Mouse (Mus musculus) stomach, postnatal 0 days (tissue): ENCODE results near the gene Mchr1. TPM values are rescaled to one million over a fixed set of nuclear protein-coding genes. Genes with fewer than 3 reads are reported as not detected.
"Not testable (repeated sequence)": the region's sequence is repeated elsewhere in the genome, so short reads cannot be mapped to it uniquely, and the experiment has no call there.

Experiments used
- ATAC-seq: fragments of 200-750 bp; cut with Nextera tagmentation; 2 replicates; pipeline ENCODE4 v1.8.0; 2017; ENCODE audit not compliant: low FRiP score, low TSS enrichment
- DNase-seq: peaks from one replicate; pipeline ENCODE4 v3.0.0-alpha.2; 2016; ENCODE audit warnings: low spot score
- H3K27ac ChIP-seq: fragments of 300-500 bp; sonication (generic); replicated peaks from 2 replicates; pipeline ENCODE4 v1.5.1; 2014; ENCODE audit warnings: mild to moderate bottlenecking, control low read depth
- H3K27me3 ChIP-seq: fragments of 300-500 bp; sonication (generic); 2 replicates; pipeline ENCODE4 v1.6.1; 2014; ENCODE audit warnings: low read length; ENCODE audit not compliant: control insufficient read depth, insufficient read depth
- H3K36me3 ChIP-seq: fragments of 300-500 bp; sonication (generic); 2 replicates; pipeline ENCODE4 v1.6.1; 2014; ENCODE audit warnings: low read length, mixed read lengths; ENCODE audit not compliant: control insufficient read depth, insufficient read depth
- H3K4me1 ChIP-seq: fragments of 300-500 bp; sonication (generic); replicated peaks from 2 replicates; pipeline ENCODE4 v1.6.1; 2014; ENCODE audit warnings: antibody characterized with exemption; ENCODE audit not compliant: control insufficient read depth, insufficient read depth
- H3K4me2 ChIP-seq: fragments of 300-500 bp; sonication (generic); replicated peaks from 2 replicates; pipeline ENCODE4 v1.6.1; 2014; ENCODE audit warnings: low read depth, mild to moderate bottlenecking, control low read depth, moderate library complexity
- H3K4me3 ChIP-seq: fragments of 300-500 bp; sonication (generic); 2 replicates; pipeline ENCODE4 v1.5.1; 2014; ENCODE audit warnings: low read depth, low read length, control low read depth
- H3K9ac ChIP-seq: fragments of 300-500 bp; sonication (generic); 2 replicates; pipeline ENCODE4 v1.6.1; 2014; ENCODE audit warnings: mild to moderate bottlenecking, low read length, control low read depth, mixed read lengths
- H3K9me3 ChIP-seq: fragments of 300-500 bp; sonication (generic); 2 replicates; pipeline ENCODE4 v1.6.1; 2016; ENCODE audit warnings: low read length; ENCODE audit not compliant: control insufficient read depth
- CTCF ChIP-seq: IDR thresholded peaks from 2 replicates; pipeline ENCODE4 v1.5.1; 2016; ENCODE audit warnings: antibody characterized with exemption, low read depth, mild to moderate bottlenecking, moderate library complexity
- EP300 ChIP-seq: optimal IDR thresholded peaks from 2 replicates; pipeline ENCODE3; 2016; ENCODE audit warnings: antibody characterized with exemption
- WGBS: fragments of 180-500 bp; shearing (Covaris S2); extraction: QIAGEN DNeasy Blood & Tissue Kit; methylation state at CpG from one replicate; pipeline ENCODE4 v1.1.7; 2014; 5-methylcytosine and 5-hydroxymethylcytosine counted together
- polyA plus RNA-seq: library from polyadenylated mRNA; unstranded; fragments of >200 nt; fragmentation: Nextera tagmentation; extraction: Ambion mirVana; gene quantifications from 2 replicates; pipeline ENCODE4 v1.2.1, GENCODE M21; 2015

The Mchr1 gene
- polyA plus RNA-seq, 1 experiment from 2014 or later = 4.9 TPM

- Histone ChIP-seq H3K36me3 (no peaks in the 10 kb centered on the region), H3K4me1 (no peaks in the 10 kb centered on the region), H3K27ac (no peak overlapping the region), H3K9ac (no peak overlapping the region), H3K9me3 (no peaks in the 10 kb centered on the region), H3K27me3 (no peaks in the 10 kb centered on the region), H3K4me3 (no peak overlapping the region), H3K4me2 (no peak overlapping the region)
- peak; percentile 80 for TF ChIP-seq CTCF
- no peak for TF ChIP-seq EP300
- ATAC-seq (no peak), DNase-seq (peak; percentile 65)
- 13% methylated on average over 4 of the region's 4 CpGs for WGBS
Observed at GRCm38 (mm10) chr15:81199372-81199959, 35.8 kb upstream of the Mchr1 start.

- 92% methylated on average over 5 of the region's 5 CpGs for WGBS
- DNase-seq (no peak), ATAC-seq (no peak)
- Histone ChIP-seq H3K9ac (no peak overlapping the region), H3K4me1 (no peaks in the 10 kb centered on the region), H3K27ac (no peak overlapping the region), H3K4me3 (no peak overlapping the region), H3K9me3 (no peaks in the 10 kb centered on the region), H3K36me3 (no peaks in the 10 kb centered on the region), H3K27me3 (no peaks in the 10 kb centered on the region), H3K4me2 (no peak overlapping the region)
- TF ChIP-seq CTCF (no peak), EP300 (no peak)
Observed at GRCm38 (mm10) chr15:81202462-81202861, 32.8 kb upstream of the Mchr1 start.

GRCm38 (mm10) chr15:81210496-81210895 is 24.8 kb upstream of the Mchr1 start:
- Histone ChIP-seq H3K27ac (no peak overlapping the region), H3K9ac (no peak overlapping the region), H3K4me2 (no peak overlapping the region), H3K4me3 (no peak overlapping the region), H3K4me1 (no peaks in the 10 kb centered on the region), H3K36me3 (no peaks in the 10 kb centered on the region), H3K9me3 (no peaks in the 10 kb centered on the region), H3K27me3 (no peaks in the 10 kb centered on the region)
- DNase-seq (no peak), ATAC-seq (no peak)
- TF ChIP-seq EP300 = no peak
- TF ChIP-seq CTCF = no peak
- WGBS = 60% methylated on average over 5 of the region's 5 CpGs

- Histone ChIP-seq H3K4me2 (peak overlapping the region; percentile 49), H3K27me3 (no peaks in the 10 kb centered on the region), H3K4me1 (no peaks in the 10 kb centered on the region), H3K4me3 (no peak overlapping the region; the same call in 1 of the 2 replicates), H3K9ac (no peak overlapping the region), H3K27ac (no peak overlapping the region), H3K36me3 (no peaks in the 10 kb centered on the region), H3K9me3 (no peaks in the 10 kb centered on the region)
- ATAC-seq = no peak
- TF ChIP-seq EP300 = no peak
- peak; percentile 13; the same call in 1 of the 2 replicates for TF ChIP-seq CTCF
- 29% methylated on average over 15 of the region's 15 CpGs for WGBS
- peak; percentile 29 for DNase-seq
Observed at GRCm38 (mm10) chr15:81212976-81213375, 22.3 kb upstream of the Mchr1 start.

- no peak for DNase-seq
- no peak for ATAC-seq
- Histone ChIP-seq H3K36me3 (no peaks in the 10 kb centered on the region), H3K9me3 (no peaks in the 10 kb centered on the region), H3K4me1 (no peaks in the 10 kb centered on the region), H3K27ac (no peak overlapping the region), H3K4me3 (no peak overlapping the region), H3K27me3 (no peaks in the 10 kb centered on the region), H3K4me2 (no peak overlapping the region), H3K9ac (no peak overlapping the region)
- TF ChIP-seq EP300 = no peak
- no peak for TF ChIP-seq CTCF
- WGBS = 79% methylated on average over 19 of the region's 19 CpGs
Observed at GRCm38 (mm10) chr15:81216906-81217653, 18.2 kb upstream of the Mchr1 start.

- no peaks in the 10 kb centered on the region for H3K9me3 ChIP-seq
- WGBS = 67% methylated on average over 6 of the region's 6 CpGs
- no peak overlapping the region for H3K27ac ChIP-seq
- H3K36me3 ChIP-seq = no peaks in the 10 kb centered on the region
- H3K4me1 ChIP-seq = no peaks in the 10 kb centered on the region
- H3K4me3 ChIP-seq = no peak overlapping the region
- ATAC-seq (no peak), DNase-seq (no peak)
- H3K9ac ChIP-seq = no peak overlapping the region
- no peak overlapping the region for H3K4me2 ChIP-seq
- H3K27me3 ChIP-seq = no peaks in the 10 kb centered on the region
- TF ChIP-seq EP300 = no peak
- TF ChIP-seq CTCF = no peak
Observed at GRCm38 (mm10) chr15:81219054-81219453, 16.2 kb upstream of the Mchr1 start.

- not testable (repeated sequence) for H3K36me3 ChIP-seq, ATAC-seq, H3K4me2 ChIP-seq, H3K4me3 ChIP-seq, H3K9me3 ChIP-seq, H3K9ac ChIP-seq, DNase-seq, H3K27ac ChIP-seq, H3K4me1 ChIP-seq, H3K27me3 ChIP-seq
- WGBS = 61% methylated on average over 8 of the region's 8 CpGs
Observed at GRCm38 (mm10) chr15:81220051-81220450, 15.2 kb upstream of the Mchr1 start.
